Mouse (Mus musculus) stomach, embryonic 16.5 days (tissue): ENCODE results near the gene Tnfrsf22. TPM values are rescaled to one million over a fixed set of nuclear protein-coding genes. Genes with fewer than 3 reads are reported as not detected.

ENCODE experiments used
- ATAC-seq: fragments of 200-750 bp; cut with Nextera tagmentation; 2 replicates; pipeline ENCODE4 v1.8.0; 2017; ENCODE audit warnings: moderate number of reproducible peaks, moderate TSS enrichment; ENCODE audit not compliant: insufficient read depth, low FRiP score
- H3K27ac ChIP-seq: fragments of 300-500 bp; sonication (generic); 2 replicates; pipeline ENCODE4 v1.5.1; 2014; ENCODE audit warnings: low read length
- H3K27me3 ChIP-seq: fragments of 300-500 bp; sonication (generic); 2 replicates; pipeline ENCODE4 v1.6.1; 2014; ENCODE audit warnings: low read length, control low read depth, mixed read lengths; ENCODE audit not compliant: control insufficient read depth, insufficient read depth
- H3K36me3 ChIP-seq: fragments of 300-500 bp; sonication (generic); 2 replicates; pipeline ENCODE4 v1.6.1; 2014; ENCODE audit warnings: low read length; ENCODE audit not compliant: control insufficient read depth, insufficient read depth
- H3K4me1 ChIP-seq: fragments of 300-500 bp; sonication (generic); 2 replicates; pipeline ENCODE4 v1.6.1; 2014; ENCODE audit warnings: low read length, control low read depth, mixed read lengths; ENCODE audit not compliant: control insufficient read depth, insufficient read depth
- H3K4me2 ChIP-seq: fragments of 300-500 bp; sonication (generic); 2 replicates; pipeline ENCODE4 v1.6.1; 2014; ENCODE audit warnings: low read depth, low read length, mixed read lengths
- H3K4me3 ChIP-seq: fragments of 300-500 bp; sonication (generic); replicated peaks from 2 replicates; pipeline ENCODE4 v1.5.1; 2014; ENCODE audit warnings: mild to moderate bottlenecking, low read length
- H3K9ac ChIP-seq: fragments of 300-500 bp; sonication (generic); 2 replicates; pipeline ENCODE4 v1.6.1; 2014; ENCODE audit warnings: low read length
- H3K9me3 ChIP-seq: fragments of 300-500 bp; sonication (generic); replicated peaks from 2 replicates; pipeline ENCODE4 v1.6.1; 2016; ENCODE audit warnings: low read length, control low read depth; ENCODE audit not compliant: control insufficient read depth
- WGBS: fragments of 180-500 bp; shearing (Covaris S2); extraction: QIAGEN DNeasy Blood & Tissue Kit; methylation state at CpG from one replicate; pipeline ENCODE4 v1.1.7; 2014; 5-methylcytosine and 5-hydroxymethylcytosine counted together
- polyA plus RNA-seq: library from polyadenylated mRNA; unstranded; fragments of >200 nt; fragmentation: Nextera tagmentation; extraction: Ambion mirVana; gene quantifications from 2 replicates; pipeline ENCODE4 v1.2.1, GENCODE M21; 2015

The Tnfrsf22 gene
- polyA plus RNA-seq, 1 experiment from 2014 or later: 6.4 TPM

- no peak overlapping the region for H3K27ac ChIP-seq
- H3K36me3 ChIP-seq: no peaks in the 10 kb centered on the region
- no peak overlapping the region for H3K9ac ChIP-seq
- ATAC-seq: no peak
- WGBS: 69% methylated on average over 3 of the region's 3 CpGs
- no peak overlapping the region for H3K4me2 ChIP-seq
- H3K27me3 ChIP-seq: no peaks in the 10 kb centered on the region
- H3K4me1 ChIP-seq: no peaks in the 10 kb centered on the region
- no peak overlapping the region for H3K4me3 ChIP-seq
- no peaks in the 10 kb centered on the region for H3K9me3 ChIP-seq
Observed at GRCm38 (mm10) chr7:143624561-143624960, 24.9 kb downstream of the Tnfrsf22 start.

- WGBS: 52% methylated on average over 1 of the region's 1 CpGs
- H3K36me3 ChIP-seq: no peaks in the 10 kb centered on the region
- H3K4me3 ChIP-seq: no peak overlapping the region
- H3K27ac ChIP-seq: no peak overlapping the region
- H3K4me2 ChIP-seq: no peak overlapping the region
- H3K9me3 ChIP-seq: no peaks in the 10 kb centered on the region
- no peaks in the 10 kb centered on the region for H3K4me1 ChIP-seq
- H3K27me3 ChIP-seq: no peaks in the 10 kb centered on the region
- no peak for ATAC-seq
- no peak overlapping the region for H3K9ac ChIP-seq
Observed at GRCm38 (mm10) chr7:143620951-143621350, 28.5 kb downstream of the Tnfrsf22 start.

- no peak overlapping the region for H3K9ac ChIP-seq
- H3K4me1 ChIP-seq: 0 out of 2 replicates have a peak, but pooled peaks cover 4% of the 10 kb centered on the region
- peak overlapping the region; percentile 63 for H3K27ac ChIP-seq
- no peaks in the 10 kb centered on the region for H3K27me3 ChIP-seq
- H3K4me3 ChIP-seq: no peak overlapping the region
- no peaks in the 10 kb centered on the region for H3K9me3 ChIP-seq
- 0 out of 2 replicates have a peak overlapping the region, but pooled peaks have one; percentile 7 for H3K4me2 ChIP-seq
- peak; percentile 86 for ATAC-seq
- no peaks in the 10 kb centered on the region for H3K36me3 ChIP-seq
- WGBS: 41% methylated on average over 9 of the region's 9 CpGs
Observed at GRCm38 (mm10) chr7:143614404-143615135, 34.9 kb downstream of the Tnfrsf22 start.

- H3K4me3 ChIP-seq: no peak overlapping the region
- no peak overlapping the region for H3K4me2 ChIP-seq
- 55% methylated on average over 3 of the region's 3 CpGs for WGBS
- no peak for ATAC-seq
- no peak overlapping the region for H3K9ac ChIP-seq
- no peaks in the 10 kb centered on the region for H3K36me3 ChIP-seq
- H3K27me3 ChIP-seq: no peaks in the 10 kb centered on the region
- 0 out of 2 replicates have a peak, but pooled peaks cover 4% of the 10 kb centered on the region for H3K4me1 ChIP-seq
- H3K27ac ChIP-seq: no peak overlapping the region
- no peaks in the 10 kb centered on the region for H3K9me3 ChIP-seq
Observed at GRCm38 (mm10) chr7:143612215-143612614, 37.2 kb downstream of the Tnfrsf22 start.

DNA sequence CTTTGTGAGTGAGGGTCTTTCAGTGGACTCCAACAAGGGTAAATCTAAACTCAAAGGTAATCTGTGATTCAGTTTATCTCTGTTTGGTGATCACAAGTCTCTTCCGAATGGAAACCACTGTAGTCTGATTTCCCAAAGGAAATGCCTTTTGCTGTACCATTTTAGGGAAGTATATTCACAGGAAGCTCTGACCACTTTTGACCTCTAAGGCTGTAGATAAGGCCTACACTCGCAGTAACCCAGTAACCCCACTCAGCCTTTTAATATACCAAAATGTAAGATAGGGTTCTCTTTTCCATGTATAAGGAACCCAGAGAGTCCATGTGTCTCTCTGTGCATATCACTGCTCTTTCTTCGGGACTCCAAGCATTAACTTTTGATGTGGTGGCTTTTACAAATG lies 44.1 kb downstream of the Tnfrsf22 start:
- no peak overlapping the region for H3K27ac ChIP-seq
- H3K4me2 ChIP-seq: no peak overlapping the region
- no peaks in the 10 kb centered on the region for H3K27me3 ChIP-seq
- H3K4me3 ChIP-seq: no peak overlapping the region
- no peak overlapping the region for H3K9ac ChIP-seq
- H3K9me3 ChIP-seq: no peaks in the 10 kb centered on the region
- no peaks in the 10 kb centered on the region for H3K36me3 ChIP-seq
- H3K4me1 ChIP-seq: no peaks in the 10 kb centered on the region
- 88% methylated on average over 3 of the region's 3 CpGs for WGBS
- ATAC-seq: no peak

- Histone ChIP-seq H3K9me3 (no peaks in the 10 kb centered on the region), H3K4me3 (no peak overlapping the region), H3K4me2 (no peak overlapping the region), H3K27ac (no peak overlapping the region), H3K36me3 (no peaks in the 10 kb centered on the region), H3K9ac (no peak overlapping the region), H3K27me3 (no peaks in the 10 kb centered on the region), H3K4me1 (no peaks in the 10 kb centered on the region)
- no peak for ATAC-seq
- 67% methylated on average over 2 of the region's 2 CpGs for WGBS
Observed at GRCm38 (mm10) chr7:143604889-143605288, 44.6 kb downstream of the Tnfrsf22 start.

GRCm38 (mm10) chr7:143601705-143602104 lies 47.8 kb downstream of the Tnfrsf22 start:
- no peaks in the 10 kb centered on the region for H3K9me3 ChIP-seq
- H3K9ac ChIP-seq: no peak overlapping the region
- 86% methylated on average over 2 of the region's 2 CpGs for WGBS
- no peak for ATAC-seq
- H3K4me1 ChIP-seq: peaks cover 15% of the 10 kb centered on the region
- no peak overlapping the region for H3K4me3 ChIP-seq
- H3K27me3 ChIP-seq: no peaks in the 10 kb centered on the region
- H3K36me3 ChIP-seq: no peaks in the 10 kb centered on the region
- no peak overlapping the region for H3K27ac ChIP-seq
- no peak overlapping the region for H3K4me2 ChIP-seq

DNA sequence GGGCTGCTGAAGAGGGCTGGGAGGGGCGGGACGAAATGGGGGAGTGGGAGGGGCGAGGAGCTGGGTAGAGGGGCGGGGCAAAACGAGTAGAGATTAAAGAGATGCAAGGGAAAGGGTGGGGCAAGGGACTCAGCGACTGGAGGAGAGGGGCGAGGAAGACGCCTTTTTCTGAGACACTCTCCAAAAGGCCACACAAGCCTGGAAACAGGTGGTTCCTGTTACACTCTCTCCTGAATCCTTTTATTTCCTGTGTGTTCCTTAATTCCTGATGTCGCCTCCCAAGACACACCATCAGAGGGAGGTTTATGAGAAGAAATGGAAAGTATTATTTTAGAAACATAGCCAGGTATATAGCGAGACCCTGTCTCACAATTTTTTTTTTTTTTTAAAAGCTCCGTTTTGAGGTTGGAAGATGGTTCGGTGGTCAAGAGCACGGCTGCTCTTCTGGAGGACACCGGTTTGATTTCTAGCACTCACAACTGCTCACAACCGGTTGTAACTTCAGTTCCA lies 49.2 kb downstream of the Tnfrsf22 start:
- Histone ChIP-seq H3K4me1 (peaks cover 15% of the 10 kb centered on the region), H3K4me2 (peak overlapping the region; percentile 89), H3K27me3 (no peaks in the 10 kb centered on the region), H3K9ac (peak overlapping the region; percentile 52; the same call in 1 of the 2 replicates), H3K27ac (no peak overlapping the region; the same call in 1 of the 2 replicates), H3K4me3 (peak overlapping the region; percentile 79), H3K9me3 (no peaks in the 10 kb centered on the region), H3K36me3 (no peaks in the 10 kb centered on the region)
- WGBS: 6% methylated on average over 15 of the region's 15 CpGs
- no peak for ATAC-seq

- WGBS: 1% methylated on average over 35 of the region's 35 CpGs
- no peaks in the 10 kb centered on the region for H3K27me3 ChIP-seq
- H3K27ac ChIP-seq: peak within 1 kb of the TSS; percentile 35; the same call in 1 of the 2 replicates
- peaks cover 18% of the 10 kb centered on the region for H3K4me1 ChIP-seq
- peak within 1 kb of the TSS; percentile 89 for H3K4me2 ChIP-seq
- H3K4me3 ChIP-seq: peak within 1 kb of the TSS; percentile 79
- H3K36me3 ChIP-seq: no peaks in the 10 kb centered on the region
- H3K9ac ChIP-seq: peak within 1 kb of the TSS; percentile 87
- ATAC-seq: peak; percentile 98
- no peaks in the 10 kb centered on the region for H3K9me3 ChIP-seq
Observed at GRCm38 (mm10) chr7:143599428-143600230, 49.8 kb downstream of the Tnfrsf22 start, which contains the start of gene Cars. Cars (minus strand) TSS chr7:143600090.
